Mouse (Mus musculus): ENCODE measurements around the gene Rnf17. TPM values are rescaled to one million over a fixed set of nuclear protein-coding genes. Genes with fewer than 3 reads are reported as not detected.

The Rnf17 gene
- total and polyA plus RNA-seq, 3 experiments, result not detected

DNA sequence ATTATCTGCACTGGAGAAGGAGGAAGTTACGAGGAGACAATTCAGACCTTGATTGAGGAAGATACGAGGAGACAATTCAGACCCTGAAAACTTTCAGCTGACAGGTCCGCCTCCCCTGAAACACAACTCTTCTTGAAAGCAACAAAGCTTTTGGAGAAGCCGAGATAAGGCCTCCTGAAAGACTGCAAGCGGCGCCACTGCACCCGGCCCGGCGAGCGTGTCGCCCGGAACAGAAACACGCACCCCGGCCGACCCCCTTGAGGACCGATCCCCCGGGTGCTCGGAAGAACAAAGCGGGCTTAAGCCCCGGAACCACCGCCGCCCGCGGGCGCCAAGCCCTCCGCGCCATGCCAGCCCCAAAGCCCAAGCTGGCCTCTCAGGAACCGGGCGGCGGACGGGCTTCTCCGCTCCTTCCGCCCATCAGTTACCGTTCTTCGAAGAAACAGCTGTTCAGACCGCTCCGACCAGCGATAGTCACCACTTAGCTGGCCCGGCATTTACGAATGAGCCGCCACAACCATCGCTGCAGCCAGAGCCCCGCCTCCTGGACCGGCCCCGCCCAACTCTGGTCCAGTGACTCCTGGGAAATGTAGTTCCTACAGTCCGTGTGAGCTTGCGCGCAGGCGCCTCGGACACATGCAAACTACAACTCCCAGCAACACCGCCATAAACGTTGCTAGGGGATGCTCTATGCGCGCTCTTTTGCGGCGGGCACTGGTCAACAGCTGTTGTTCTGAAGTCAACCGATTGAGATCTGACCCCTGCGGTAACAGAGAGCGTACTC is 169.1 kb downstream of the Rnf17 start:
- in situ Hi-C loops (cut with MboI; ENCODE audit: low pct_ligation_motif_present, low pct_unique_long_range_greater_than_20kb, low sequenced_read_pairs), result no loop called here
- Histone ChIP-seq H3K4me3 (replicated peaks in 1 of 3; ENCODE audit: low read depth in 2 of 3, low read length in 2 of 3, poor library complexity in 1 of 3) (peak overlapping the region; percentile 65 to 84 (median 80)), H3K9ac (ENCODE audit: insufficient read depth, low read depth) (peak overlapping the region; percentile 55), H3K27ac (ENCODE audit: insufficient read depth, low read depth) (no peak overlapping the region), H3K4me1 (ENCODE audit: control insufficient read depth in 1 of 2, insufficient read depth in 2 of 2) (peaks cover 5 to 40% of the 10 kb centered on the region in 2 experiments), H3K9me3 (replicated peaks; ENCODE audit: low read length) (no peaks in the 10 kb centered on the region), H3K36me3 (replicated peaks in 1 of 2; ENCODE audit: control insufficient read depth in 1 of 2, insufficient read depth in 1 of 2, low read length in 1 of 2) (peaks cover 3 to 11% of the 10 kb centered on the region in 2 experiments), H3K27me3 (replicated peaks) (no peaks in the 10 kb centered on the region), H3K79me2 (replicated peaks; ENCODE audit: control insufficient read depth, extremely low read depth, insufficient read depth, poor library complexity, severe bottlenecking) (peaks cover 18% of the 10 kb centered on the region), H3K4me2 (ENCODE audit: insufficient read depth, low read depth, poor library complexity, severe bottlenecking) (peak overlapping the region; percentile 87)
- TF ChIP-seq TCF12 (IDR thresholded peaks at IDR 0.05; ENCODE audit: low read depth, low read length) (peak; percentile 78), KAT2A (IDR thresholded peaks at IDR 0.05; ENCODE audit: insufficient replicate concordance, low read length) (peak; percentile 95; the same call in 1 of the 2 replicates), ZNF384 (IDR thresholded peaks at IDR 0.05; ENCODE audit: low read depth, low read length) (no peak), POLR2A (IDR thresholded peaks at IDR 0.05; ENCODE audit: low read depth, low read length) (peak; percentile 70), HCFC1 (IDR thresholded peaks at IDR 0.05; ENCODE audit: low read depth, low read length) (peak; percentile 99), MAX (IDR thresholded peaks at IDR 0.05; ENCODE audit: low read length) (peak; percentile 66; the same call in 1 of the 2 replicates), ETS1 (conservative IDR thresholded peaks at IDR 0.05; ENCODE audit: low read depth, low read length) (peak; percentile 70), MAFK (IDR thresholded peaks at IDR 0.05; ENCODE audit: insufficient replicate concordance, low read length) (no peak), UBTF (IDR thresholded peaks at IDR 0.05; ENCODE audit: low read depth, low read length) (no peak; the same call in 1 of the 2 replicates), CTCF (conservative IDR thresholded peaks at IDR 0.05 in 1 of 2, IDR thresholded peaks at IDR 0.05 in 1 of 2; ENCODE audit: low read depth in 2 of 2, low read length in 2 of 2) (no peak), MAZ (IDR thresholded peaks at IDR 0.05; ENCODE audit: low read depth, low read length) (peak; percentile 89), JUND (conservative IDR thresholded peaks at IDR 0.05; ENCODE audit: low read depth, low read length) (no peak), USF1 (IDR thresholded peaks at IDR 0.05; ENCODE audit: low read depth, low read length) (no peak), MYC (IDR thresholded peaks at IDR 0.05; ENCODE audit: low read depth, low read length) (peak; percentile 64; the same call in 1 of the 2 replicates), BHLHE40 (IDR thresholded peaks at IDR 0.05; ENCODE audit: low read depth, low read length) (0 out of 2 replicates have a peak, but pooled peaks have one; percentile 6), IRF4 (IDR thresholded peaks at IDR 0.05; ENCODE audit: low read depth, low read length) (peak; percentile 43; the same call in 1 of the 2 replicates), NELFE (IDR thresholded peaks at IDR 0.05; ENCODE audit: low read depth, low read length) (peak; percentile 70; the same call in 1 of the 2 replicates), ELF1 (IDR thresholded peaks at IDR 0.05; ENCODE audit: low read depth, low read length) (peak; percentile 72), TBP (conservative IDR thresholded peaks at IDR 0.05; ENCODE audit: low read depth, low read length) (0 out of 2 replicates have a peak, but pooled peaks have one; percentile 22), RAD21 (IDR thresholded peaks at IDR 0.05; ENCODE audit: low read depth, low read length) (no peak), E2F4 (IDR thresholded peaks at IDR 0.05; ENCODE audit: insufficient replicate concordance, low read depth, low read length) (peak; percentile 92; the same call in 1 of the 2 replicates), GABPA (IDR thresholded peaks at IDR 0.05; ENCODE audit: insufficient replicate concordance, low read depth, low read length) (peak; percentile 70; the same call in 1 of the 2 replicates), MEF2A (IDR thresholded peaks at IDR 0.05; ENCODE audit: borderline replicate concordance, low read depth, low read length) (peak; percentile 39; the same call in 1 of the 2 replicates), PAX5 (IDR thresholded peaks at IDR 0.05; ENCODE audit: low read length) (no peak), MXI1 (IDR thresholded peaks at IDR 0.05; ENCODE audit: low read depth, low read length) (peak; percentile 95), RCOR1 (conservative IDR thresholded peaks at IDR 0.05; ENCODE audit: low read depth, low read length) (no peak), POLR2AphosphoS2 (IDR thresholded peaks at IDR 0.05; ENCODE audit: low read depth, low read length) (peak; percentile 53; the same call in 1 of the 2 replicates), NRF1 (IDR thresholded peaks at IDR 0.05; ENCODE audit: low read depth, low read length) (peak; percentile 94), ZC3H11A (IDR thresholded peaks at IDR 0.05; ENCODE audit: low read depth, low read length) (no peak), SMC3 (IDR thresholded peaks at IDR 0.05; ENCODE audit: low read depth, low read length) (no peak), EP300 (IDR thresholded peaks at IDR 0.05; ENCODE audit: low read length) (no peak), JUN (IDR thresholded peaks at IDR 0.05; ENCODE audit: insufficient read depth, low read depth, low read length) (no peak), CHD2 (IDR thresholded peaks at IDR 0.05; ENCODE audit: low read length) (no peak), USF2 (conservative IDR thresholded peaks at IDR 0.05; ENCODE audit: low read depth, low read length) (no peak), ZMIZ1 (IDR thresholded peaks at IDR 0.05; ENCODE audit: low read depth, low read length) (no peak; the same call in 1 of the 2 replicates), CHD1 (IDR thresholded peaks at IDR 0.05; ENCODE audit: low read depth, low read length) (no peak), ZKSCAN1 (IDR thresholded peaks at IDR 0.05; ENCODE audit: borderline replicate concordance, low read depth, low read length) (no peak), SIN3A (IDR thresholded peaks at IDR 0.05; ENCODE audit: low read length) (peak; percentile 100)
- peak; percentile 97 for DNase-seq (ENCODE audit: extremely low read depth)
- dilution Hi-C loops (cut with MboI; ENCODE audit: extremely low pct_ligation_motif_present, extremely low pct_unique_long_range_greater_than_20kb, low sequenced_read_pairs), result no loop called here

Data from CH12.LX (cell line).